Mouse (Mus musculus): ENCODE results near the gene Slc17a3.

Slc17a3 gene

GRCm38 (mm10) chr13:23879106-23879505, 39.9 kb downstream of the Slc17a3 start:
- no peak for DNase-seq (ENCODE audit: low spot score)

DNA sequence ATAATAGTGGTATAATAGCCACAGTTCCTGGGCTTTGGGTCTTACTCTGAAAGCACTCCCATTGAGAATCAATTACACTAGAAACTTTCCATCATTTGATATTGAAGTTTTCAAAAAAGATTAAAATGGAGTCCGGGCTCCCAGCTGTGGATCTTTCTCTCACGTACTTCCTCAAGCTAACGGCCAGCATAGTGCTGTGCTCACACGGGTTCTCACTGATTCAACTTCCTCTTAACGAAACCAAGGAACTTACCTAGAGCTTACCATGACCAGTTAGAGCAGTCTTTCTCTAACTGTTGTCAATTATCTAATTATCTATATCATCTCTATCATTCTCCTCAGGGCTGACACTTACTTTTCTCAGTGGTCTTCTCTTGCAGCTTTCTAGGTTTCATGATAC, 40.4 kb downstream of the Slc17a3 start:
- no peak for DNase-seq (ENCODE audit: low spot score)

DNA sequence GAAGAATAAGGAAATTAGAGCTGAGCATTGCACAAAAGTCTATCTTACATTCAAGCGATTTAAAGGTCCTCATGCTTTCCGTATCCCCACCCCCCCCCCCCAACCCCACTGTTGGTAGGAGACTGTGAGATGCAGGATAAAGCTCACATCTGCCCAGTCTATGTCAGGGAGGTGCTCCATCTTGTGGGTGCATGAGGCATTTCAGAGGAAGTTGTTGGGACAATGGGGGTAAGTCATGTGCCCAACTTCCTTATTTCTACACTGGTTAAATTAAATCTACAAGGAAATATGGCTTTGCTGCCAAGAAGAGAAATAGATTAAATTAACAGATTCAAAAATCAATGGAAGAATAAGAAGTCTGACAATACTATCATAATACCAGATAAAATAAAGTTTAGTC, 46.3 kb downstream of the Slc17a3 start:
- no peak for DNase-seq (ENCODE audit: low spot score)

GRCm38 (mm10) chr13:23887026-23887725, 47.9 kb downstream of the Slc17a3 start:
- no peak for DNase-seq (ENCODE audit: low spot score)

GRCm38 (mm10) chr13:23889011-23889605, 49.9 kb downstream of the Slc17a3 start:
- no peak for DNase-seq (ENCODE audit: low spot score)

- DNase-seq (ENCODE audit: low spot score): no peak
Observed at GRCm38 (mm10) chr13:23892592-23893268, 53.5 kb downstream of the Slc17a3 start.

DNA sequence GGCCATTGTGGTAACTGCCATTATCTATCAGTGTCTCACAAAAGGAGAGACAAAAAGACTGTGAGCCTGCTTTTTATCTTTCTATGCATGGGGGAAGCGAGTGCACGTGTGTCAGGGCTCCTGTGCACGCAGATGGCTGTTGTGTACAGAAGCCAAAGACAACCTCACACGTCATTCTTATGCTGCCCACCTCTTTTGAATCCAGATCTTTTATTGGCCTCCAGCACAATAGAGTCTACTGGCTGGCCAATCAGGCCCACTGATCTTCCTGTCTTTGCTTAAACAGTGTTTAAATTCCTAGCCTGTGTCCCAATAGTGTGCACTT, 54.0 kb downstream of the Slc17a3 start:
- DNase-seq (ENCODE audit: low spot score): no peak

- DNase-seq (ENCODE audit: low spot score): no peak
Observed at GRCm38 (mm10) chr13:23898242-23898641, 59.0 kb downstream of the Slc17a3 start.

GRCm38 (mm10) chr13:23906906-23907305, 67.7 kb downstream of the Slc17a3 start:
- no peak for DNase-seq (ENCODE audit: low spot score)

DNA sequence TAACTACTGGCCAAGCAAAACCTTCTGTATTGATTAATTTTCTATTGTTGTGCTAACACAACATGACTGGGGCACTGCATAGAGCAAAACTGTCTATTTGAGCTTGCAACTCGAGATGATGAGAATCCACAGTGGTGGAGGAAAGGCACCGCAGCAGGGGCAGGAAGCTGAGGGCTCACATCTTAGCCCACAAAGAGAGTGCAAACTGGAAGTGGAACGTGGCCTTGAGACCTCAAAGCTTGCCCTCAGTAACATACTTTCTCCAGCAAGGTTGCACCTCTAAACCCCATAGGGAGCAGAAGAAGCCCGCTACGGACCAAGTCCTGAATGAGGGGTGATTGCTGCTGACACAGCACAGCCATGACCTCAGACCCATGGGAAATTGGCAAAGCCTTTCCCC, 70.9 kb downstream of the Slc17a3 start:
- DNase-seq (ENCODE audit: low spot score): no peak

Measured in layer of hippocampus, adult 9-10 months (tissue).